Mouse (Mus musculus): ENCODE data around the gene Gpr160. TPM values are rescaled to one million over a fixed set of nuclear protein-coding genes. Genes with fewer than 3 reads are reported as not detected.

Gene Gpr160
- 1.5 and 2.6 TPM in 2 replicates for polyA plus RNA-seq (2012; rRNA removed)

DNA sequence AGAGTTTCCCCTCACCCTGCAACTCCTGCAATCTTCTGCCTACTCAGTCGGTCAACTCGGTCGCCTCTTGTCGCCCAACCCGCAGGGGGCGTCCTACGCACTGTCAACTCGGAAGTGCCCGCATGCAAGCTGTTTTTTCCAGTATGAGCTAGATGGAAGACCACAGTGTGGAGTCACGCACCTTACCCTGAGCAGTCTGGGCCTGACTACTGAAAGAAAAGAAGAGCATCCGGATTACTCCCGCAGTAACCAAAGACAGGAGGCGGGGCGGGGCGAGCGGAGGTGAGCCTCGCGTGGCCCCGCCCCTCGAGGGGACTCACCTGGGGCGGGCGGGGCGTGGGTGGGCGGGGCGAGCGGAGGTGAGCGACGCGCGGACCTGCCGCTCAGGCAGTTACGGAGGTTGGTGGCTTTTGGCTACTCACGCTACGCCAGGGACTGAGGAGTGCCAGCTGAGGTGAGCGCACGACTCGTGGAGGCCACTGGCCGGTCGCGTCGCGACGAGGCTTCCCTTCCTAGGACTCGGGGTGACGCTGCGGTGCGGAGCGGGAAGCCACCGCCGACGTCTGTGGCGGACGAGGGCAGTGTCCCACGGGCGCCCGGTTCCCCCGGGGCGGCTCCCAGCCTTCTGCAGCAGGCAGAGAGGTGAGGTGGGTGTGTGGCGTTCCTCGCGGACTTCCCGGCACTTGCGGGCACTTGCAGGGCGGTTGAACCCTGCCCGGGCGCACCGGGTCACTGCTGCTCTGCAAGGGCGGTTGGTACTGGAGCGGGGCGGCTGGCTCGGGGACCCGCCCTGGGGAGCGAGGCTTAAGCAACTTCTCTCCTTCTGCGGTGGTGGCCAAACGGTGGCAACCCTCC lies at the start of gene Gpr160:
TSS of gene Gpr160 (plus strand) at position 347 of the 855 bp plus-strand sequence.
- H3K4me1 ChIP-seq (ENCODE audit: control insufficient read depth, insufficient read depth, low read length), result no peaks in the 10 kb centered on the region
- peak within 1 kb of the TSS; percentile 60 for H3K4me3 ChIP-seq (ENCODE audit: insufficient read depth, low read length)
- TF ChIP-seq CTCF (IDR thresholded peaks at IDR 0.05; ENCODE audit: extremely low read depth, insufficient read depth, low read length) (peak; percentile 37; the same call in 1 of the 2 replicates), POLR2A (IDR thresholded peaks at IDR 0.05; ENCODE audit: extremely low read depth, insufficient read depth, low read length) (no peak)

GRCm38 (mm10) chr3:30812881-30813280 lies 42.9 kb upstream of the Gpr160 start:
- TF ChIP-seq CTCF (IDR thresholded peaks at IDR 0.05; ENCODE audit: extremely low read depth, insufficient read depth, low read length), result no peak
- no peak for TF ChIP-seq POLR2A (IDR thresholded peaks at IDR 0.05; ENCODE audit: extremely low read depth, insufficient read depth, low read length)
- no peaks in the 10 kb centered on the region for H3K4me1 ChIP-seq (ENCODE audit: control insufficient read depth, insufficient read depth, low read length)
- no peak overlapping the region for H3K4me3 ChIP-seq (ENCODE audit: insufficient read depth, low read length)
- no peak overlapping the region for H3K27ac ChIP-seq (ENCODE audit: insufficient read depth, low read length)

More for the DNA sequence above, at the start of gene Gpr160:
- H3K27ac ChIP-seq (ENCODE audit: insufficient read depth, low read length), result no peak within 1 kb of the TSS

DNA sequence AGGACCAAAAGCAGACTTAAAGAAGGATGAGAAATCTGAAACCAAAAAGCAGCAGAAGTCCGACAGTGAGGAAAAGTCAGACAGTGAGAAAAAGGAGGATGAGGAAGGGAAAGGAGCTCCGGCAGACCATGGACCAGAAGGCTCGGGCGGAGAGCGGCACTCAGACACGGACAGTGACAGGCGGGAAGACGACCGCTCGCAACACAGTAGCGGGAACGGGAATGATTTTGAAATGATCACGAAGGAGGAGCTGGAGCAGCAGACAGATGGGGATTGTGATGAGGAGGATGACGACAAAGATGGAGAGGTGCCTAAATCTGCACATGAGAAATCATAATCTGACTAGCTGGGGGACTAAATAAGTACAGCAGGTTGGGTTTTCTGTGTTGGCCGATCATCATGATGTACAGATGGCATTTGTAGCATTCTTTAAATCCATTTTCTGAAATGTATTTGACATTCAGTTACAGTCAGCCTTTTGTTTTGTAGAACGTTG lies 37.1 kb upstream of the Gpr160 start:
- Histone ChIP-seq H3K27ac (ENCODE audit: insufficient read depth, low read length) (no peak overlapping the region), H3K4me3 (ENCODE audit: insufficient read depth, low read length) (no peak overlapping the region), H3K4me1 (ENCODE audit: control insufficient read depth, insufficient read depth, low read length) (no peaks in the 10 kb centered on the region)
- TF ChIP-seq POLR2A (IDR thresholded peaks at IDR 0.05; ENCODE audit: extremely low read depth, insufficient read depth, low read length), result no peak
- no peak for TF ChIP-seq CTCF (IDR thresholded peaks at IDR 0.05; ENCODE audit: extremely low read depth, insufficient read depth, low read length)

DNA sequence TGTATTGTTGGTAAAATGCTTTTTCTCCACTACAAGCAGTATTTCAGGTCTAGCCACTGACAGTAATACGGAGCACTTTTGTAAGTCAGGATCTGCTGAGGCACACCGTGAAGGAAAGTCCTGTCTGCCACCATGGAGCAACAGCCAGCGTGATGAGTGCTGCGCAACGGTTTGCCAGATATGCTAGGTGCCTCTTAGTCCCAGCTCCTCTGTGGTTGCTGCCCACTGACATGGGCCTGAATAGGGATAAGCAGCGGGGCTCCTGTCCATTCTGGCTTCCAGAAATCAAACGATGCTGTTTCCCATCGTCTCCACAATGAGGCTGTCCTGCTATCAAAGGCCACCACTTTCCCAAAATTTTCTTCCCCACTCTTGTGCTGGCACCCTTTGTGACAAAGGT lies 33.6 kb upstream of the Gpr160 start:
- TF ChIP-seq CTCF (IDR thresholded peaks at IDR 0.05; ENCODE audit: extremely low read depth, insufficient read depth, low read length), result no peak
- no peak for TF ChIP-seq POLR2A (IDR thresholded peaks at IDR 0.05; ENCODE audit: extremely low read depth, insufficient read depth, low read length)

GRCm38 (mm10) chr3:30826069-30826468 lies 29.7 kb upstream of the Gpr160 start:
- H3K4me1 ChIP-seq (ENCODE audit: control insufficient read depth, insufficient read depth, low read length), result no peaks in the 10 kb centered on the region
- H3K27ac ChIP-seq (ENCODE audit: insufficient read depth, low read length), result no peak overlapping the region
- H3K4me3 ChIP-seq (ENCODE audit: insufficient read depth, low read length), result no peak overlapping the region
- TF ChIP-seq CTCF (IDR thresholded peaks at IDR 0.05; ENCODE audit: extremely low read depth, insufficient read depth, low read length) (no peak), POLR2A (IDR thresholded peaks at IDR 0.05; ENCODE audit: extremely low read depth, insufficient read depth, low read length) (no peak)

More for the DNA sequence above, 33.6 kb upstream of the Gpr160 start:
- Histone ChIP-seq H3K4me3 (ENCODE audit: insufficient read depth, low read length) (no peak overlapping the region), H3K27ac (ENCODE audit: insufficient read depth, low read length) (no peak overlapping the region), H3K4me1 (ENCODE audit: control insufficient read depth, insufficient read depth, low read length) (no peaks in the 10 kb centered on the region)

DNA sequence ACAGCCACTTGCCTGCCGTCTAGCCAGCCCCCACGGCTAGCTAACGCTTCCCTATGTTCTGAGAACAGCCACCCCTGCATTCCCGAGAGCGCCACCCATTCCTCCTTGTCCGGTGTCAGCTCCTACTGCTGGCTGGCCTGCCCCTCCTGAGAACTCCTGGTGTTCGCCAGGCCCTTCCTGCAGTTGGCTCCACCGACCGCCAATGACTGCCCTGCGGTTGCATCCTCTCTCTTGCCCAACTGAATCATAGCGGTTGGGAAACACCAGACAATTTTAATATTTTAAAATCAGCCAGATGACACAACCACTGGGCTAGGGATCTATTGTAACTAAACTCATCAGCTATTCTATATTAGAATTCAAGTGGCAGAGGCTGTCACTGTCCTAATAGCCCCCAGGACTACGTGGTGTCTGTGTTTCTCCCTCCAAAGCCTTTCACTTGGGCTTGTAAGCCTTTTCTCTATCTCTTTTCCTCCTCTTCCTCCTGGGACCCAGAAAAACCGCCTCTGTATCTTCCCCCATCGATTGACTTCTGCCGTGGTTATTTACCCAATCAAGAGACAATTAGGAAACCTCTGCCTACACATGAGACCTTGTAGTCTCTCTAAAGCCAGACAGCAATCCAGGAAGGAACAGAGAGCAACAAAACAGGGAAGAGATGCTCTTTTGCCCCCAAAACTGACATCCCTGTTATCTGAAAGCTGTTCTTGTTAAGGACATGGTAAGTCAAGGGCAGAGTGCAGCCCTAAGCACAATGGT lies 23.7 kb upstream of the Gpr160 start:
- Histone ChIP-seq H3K27ac (ENCODE audit: insufficient read depth, low read length) (no peak overlapping the region), H3K4me3 (ENCODE audit: insufficient read depth, low read length) (no peak overlapping the region), H3K4me1 (ENCODE audit: control insufficient read depth, insufficient read depth, low read length) (no peaks in the 10 kb centered on the region)
- no peak for TF ChIP-seq CTCF (IDR thresholded peaks at IDR 0.05; ENCODE audit: extremely low read depth, insufficient read depth, low read length)
- no peak for TF ChIP-seq POLR2A (IDR thresholded peaks at IDR 0.05; ENCODE audit: extremely low read depth, insufficient read depth, low read length)

GRCm38 (mm10) chr3:30833254-30833653 lies 22.5 kb upstream of the Gpr160 start:
- H3K4me1 ChIP-seq (ENCODE audit: control insufficient read depth, insufficient read depth, low read length), result no peaks in the 10 kb centered on the region
- H3K4me3 ChIP-seq (ENCODE audit: insufficient read depth, low read length), result no peak overlapping the region
- no peak overlapping the region for H3K27ac ChIP-seq (ENCODE audit: insufficient read depth, low read length)
- TF ChIP-seq POLR2A (IDR thresholded peaks at IDR 0.05; ENCODE audit: extremely low read depth, insufficient read depth, low read length) (no peak), CTCF (IDR thresholded peaks at IDR 0.05; ENCODE audit: extremely low read depth, insufficient read depth, low read length) (no peak)

DNA sequence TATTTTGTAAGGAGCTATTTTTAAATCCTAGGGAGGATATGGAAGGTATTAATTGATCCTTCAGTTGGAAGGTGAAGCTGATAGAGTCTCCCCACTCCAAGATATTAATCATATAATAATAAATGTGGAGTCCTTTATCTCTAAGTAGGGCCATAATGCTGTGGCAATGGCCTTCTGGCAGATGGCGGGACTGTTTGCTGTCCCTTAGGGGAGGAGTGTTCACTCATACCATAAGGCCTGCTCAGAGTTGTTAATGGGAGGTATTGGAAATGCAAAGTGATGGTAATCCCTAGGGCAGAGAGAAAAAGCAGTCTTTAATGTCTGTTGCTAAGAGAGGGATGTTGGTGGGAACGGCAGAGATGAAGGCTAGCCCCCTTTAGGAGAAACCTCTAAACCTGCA lies 10.0 kb upstream of the Gpr160 start:
- Histone ChIP-seq H3K4me1 (ENCODE audit: control insufficient read depth, insufficient read depth, low read length) (no peaks in the 10 kb centered on the region), H3K4me3 (ENCODE audit: insufficient read depth, low read length) (no peak overlapping the region), H3K27ac (ENCODE audit: insufficient read depth, low read length) (no peak overlapping the region)
- TF ChIP-seq CTCF (IDR thresholded peaks at IDR 0.05; ENCODE audit: extremely low read depth, insufficient read depth, low read length) (no peak), POLR2A (IDR thresholded peaks at IDR 0.05; ENCODE audit: extremely low read depth, insufficient read depth, low read length) (no peak)

DNA sequence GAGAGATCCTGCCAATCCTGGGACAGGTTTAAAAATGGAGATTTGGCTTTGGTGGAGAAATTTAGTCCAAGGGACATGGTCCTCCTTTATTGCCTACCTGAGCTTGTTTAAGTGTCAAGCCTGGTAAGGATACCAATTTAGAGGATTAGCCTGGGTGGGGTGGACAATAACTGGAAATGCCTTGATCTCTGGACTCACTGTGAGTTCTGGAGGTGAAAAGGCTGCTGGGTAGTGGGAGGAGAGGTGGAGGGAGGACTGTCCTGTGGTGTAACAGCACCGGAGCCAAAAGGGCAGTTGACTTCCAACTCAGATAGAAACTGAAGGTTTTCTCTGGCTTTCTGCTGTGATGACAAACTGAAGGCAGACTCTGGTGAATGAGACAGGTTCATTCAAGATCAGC lies 8.3 kb upstream of the Gpr160 start:
- TF ChIP-seq CTCF (IDR thresholded peaks at IDR 0.05; ENCODE audit: extremely low read depth, insufficient read depth, low read length), result no peak
- no peak for TF ChIP-seq POLR2A (IDR thresholded peaks at IDR 0.05; ENCODE audit: extremely low read depth, insufficient read depth, low read length)
- no peak overlapping the region for H3K27ac ChIP-seq (ENCODE audit: insufficient read depth, low read length)
- H3K4me1 ChIP-seq (ENCODE audit: control insufficient read depth, insufficient read depth, low read length), result no peaks in the 10 kb centered on the region
- no peak overlapping the region for H3K4me3 ChIP-seq (ENCODE audit: insufficient read depth, low read length)

Measured in cortical plate, adult 2 months (tissue).